Mouse (Mus musculus) right cerebral cortex, postnatal 25 days (tissue): ENCODE data around the gene AY074887.

Experiments used
- DNase-seq: peaks from one replicate; pipeline ENCODE4 v3.0.0; 2022

The AY074887 gene

GRCm38 (mm10) chr9:54916401-54916800 is 34.4 kb downstream of the AY074887 start:
- DNase-seq, result no peak

DNA sequence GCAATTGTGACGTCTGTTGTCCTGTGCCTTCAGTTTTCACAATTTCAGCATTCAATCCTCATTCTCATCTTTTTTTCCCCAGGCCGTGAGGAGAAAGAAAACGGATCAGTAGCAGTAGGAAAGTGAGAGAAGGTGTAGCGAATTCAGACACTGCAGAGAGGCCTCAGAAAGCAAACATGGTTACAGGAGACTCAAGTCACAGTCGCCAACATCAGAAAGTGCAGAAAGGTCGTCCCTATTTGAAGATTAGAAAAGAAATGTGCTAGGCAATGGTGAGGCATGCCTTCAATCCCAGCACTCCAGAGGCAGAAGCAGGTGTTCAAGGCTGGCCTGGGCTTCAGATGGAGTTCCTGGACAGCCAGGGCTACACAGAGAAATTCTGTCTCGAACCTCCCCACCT is 35.2 kb downstream of the AY074887 start:
- no peak for DNase-seq

- no peak for DNase-seq
These were observed 41.4 kb downstream of the AY074887 start for GRCm38 (mm10) chr9:54909446-54909845.
